Mouse (Mus musculus) heart, postnatal 36 days (tissue): ENCODE results near the gene Fgd6. TPM values are rescaled to one million over a fixed set of nuclear protein-coding genes. Genes with fewer than 3 reads are reported as not detected.

Source experiments
- DNase-seq, 2 experiments: peaks; one replicate each; pipeline ENCODE4 v3.0.0; 2021 to 2022
- intact Hi-C: fragments of 180-260 bp; cut with DNase I; formaldehyde crosslinking; loops from one replicate; pipeline ENCODE4 v1.15.1; 2025
- total RNA-seq, 2 experiments: library from RNA; stranded (reverse); gene quantifications; 2 replicates each; pipeline ENCODE4 v1.2.3; 2021

Fgd6 gene
- total RNA-seq, 2 experiments from 2014 or later: 5.6 to 6.2 TPM

- intact Hi-C loops: no loop called here
- DNase-seq: no peak
Measured at GRCm38 (mm10) chr10:94086315-94086714, 50.5 kb downstream of the Fgd6 start.

GRCm38 (mm10) chr10:94087367-94088077 is 51.7 kb downstream of the Fgd6 start:
- intact Hi-C loops: no loop called here
- no peak for DNase-seq

- intact Hi-C loops: no loop called here
- no peak for DNase-seq
Measured at GRCm38 (mm10) chr10:94090032-94090431, 54.2 kb downstream of the Fgd6 start.

GRCm38 (mm10) chr10:94093534-94093933 is 57.7 kb downstream of the Fgd6 start:
- intact Hi-C loops: no loop called here
- no peak for DNase-seq

GRCm38 (mm10) chr10:94095743-94096465 is 60.1 kb downstream of the Fgd6 start:
- intact Hi-C loops: no loop called here
- DNase-seq: no peak

GRCm38 (mm10) chr10:94097081-94097845 is 61.5 kb downstream of the Fgd6 start:
- no peak for DNase-seq
- intact Hi-C loops: no loop called here

GRCm38 (mm10) chr10:94098100-94098499 is 62.3 kb downstream of the Fgd6 start:
- no peak for DNase-seq

GRCm38 (mm10) chr10:94105498-94105897 is 69.7 kb downstream of the Fgd6 start:
- intact Hi-C loops: no loop called here
- DNase-seq: no peak

More at GRCm38 (mm10) chr10:94098100-94098499, 62.3 kb downstream of the Fgd6 start:
- intact Hi-C loops: no loop called here

GRCm38 (mm10) chr10:94107168-94107567 is 71.4 kb downstream of the Fgd6 start:
- intact Hi-C loops: no loop called here
- peak in 1 of 2 experiments; percentile 31 for DNase-seq

- intact Hi-C loops: no loop called here
- no peak for DNase-seq
Measured at GRCm38 (mm10) chr10:94107607-94108006, 71.8 kb downstream of the Fgd6 start.

- DNase-seq: no peak
- intact Hi-C loops: no loop called here
Measured at GRCm38 (mm10) chr10:94108791-94109190, 73.0 kb downstream of the Fgd6 start.

GRCm38 (mm10) chr10:94110834-94111754 is 75.3 kb downstream of the Fgd6 start:
- intact Hi-C loops: loop anchor here (10.0 kb wide), 1 partner anchor 516 kb away; no protein-coding TSS in a partner anchor
- DNase-seq: no peak

- no peak for DNase-seq
- intact Hi-C loops: loop anchor here (10.0 kb wide), 1 partner anchor 517 kb away; no protein-coding TSS in a partner anchor
Measured at GRCm38 (mm10) chr10:94112207-94112606, 76.4 kb downstream of the Fgd6 start.

- intact Hi-C loops: loop anchor here (1.0 to 10.0 kb wide), 5 partner anchors 81 to 521 kb away; partner anchors contain the start of gene Vezt
- DNase-seq: peak; percentile 81 to 86
Measured at GRCm38 (mm10) chr10:94115893-94116599, 80.2 kb downstream of the Fgd6 start.

- intact Hi-C loops: loop anchor here (1.0 to 10.0 kb wide), 5 partner anchors 82 to 522 kb away; partner anchors contain the start of gene Vezt
- DNase-seq: no peak
Measured at GRCm38 (mm10) chr10:94116781-94117340, 81.1 kb downstream of the Fgd6 start.

GRCm38 (mm10) chr10:94117916-94118315 is 82.1 kb downstream of the Fgd6 start:
- intact Hi-C loops: loop anchor here (2.0 to 10.0 kb wide), 2 partner anchors 105 to 523 kb away; no protein-coding TSS in a partner anchor
- DNase-seq: no peak

- DNase-seq: no peak
- intact Hi-C loops: loop anchor here (10.0 kb wide), 1 partner anchor 524 kb away; no protein-coding TSS in a partner anchor
Measured at GRCm38 (mm10) chr10:94118993-94119392, 83.2 kb downstream of the Fgd6 start.

- DNase-seq: no peak
- intact Hi-C loops: no loop called here
Measured at GRCm38 (mm10) chr10:94120676-94121075, 84.9 kb downstream of the Fgd6 start.

- DNase-seq: no peak
- intact Hi-C loops: no loop called here
Measured at GRCm38 (mm10) chr10:94122595-94122994, 86.8 kb downstream of the Fgd6 start.
